Mouse (Mus musculus) neural tube, embryonic 10.5 days (tissue): Measurements from ENCODE around the gene Erich6b.

ENCODE experiments used
- DNase-seq: peaks from one replicate; pipeline ENCODE4 v3.0.0-alpha.2; 2017; ENCODE audit warnings: low spot score; ENCODE audit errors: extremely low spot score

Erich6b gene

GRCm38 (mm10) chr14:75642080-75642479 lies at the start of gene Erich6b:
TSS of gene Erich6b (plus strand) at chr14:75642259.
- no peak for DNase-seq

GRCm38 (mm10) chr14:75592978-75593377 lies 49.1 kb upstream of the Erich6b start, which contains the start of gene Spert:
TSS of gene Spert (minus strand) at chr14:75593116.
- DNase-seq, result no peak

GRCm38 (mm10) chr14:75609176-75609575 lies 32.9 kb upstream of the Erich6b start:
- DNase-seq, result no peak

- no peak for DNase-seq
These were observed 25.7 kb upstream of the Erich6b start for GRCm38 (mm10) chr14:75616375-75616774.

GRCm38 (mm10) chr14:75622984-75623383 lies 19.1 kb upstream of the Erich6b start:
- DNase-seq, result no peak

- DNase-seq, result no peak
These were observed 13.2 kb upstream of the Erich6b start for GRCm38 (mm10) chr14:75628870-75629269.

GRCm38 (mm10) chr14:75635350-75635749 lies 6.7 kb upstream of the Erich6b start:
- DNase-seq, result no peak

- DNase-seq, result no peak
These were observed 6.0 kb upstream of the Erich6b start for GRCm38 (mm10) chr14:75636107-75636506.

- no peak for DNase-seq
These were observed 4.4 kb upstream of the Erich6b start for GRCm38 (mm10) chr14:75637641-75638040.

- DNase-seq, result no peak
These were observed 1.2 kb upstream of the Erich6b start for GRCm38 (mm10) chr14:75640846-75641245.

- DNase-seq, result no peak
These were observed 690 bp upstream of the Erich6b start for GRCm38 (mm10) chr14:75641369-75641768.

GRCm38 (mm10) chr14:75645461-75645860 lies 3.4 kb downstream of the Erich6b start:
- no peak for DNase-seq

GRCm38 (mm10) chr14:75646060-75646459 lies 4.0 kb downstream of the Erich6b start:
- DNase-seq, result no peak

GRCm38 (mm10) chr14:75646968-75647829 lies 5.1 kb downstream of the Erich6b start:
- no peak for DNase-seq

- no peak for DNase-seq
These were observed 18.9 kb downstream of the Erich6b start for GRCm38 (mm10) chr14:75660936-75661335.

- no peak for DNase-seq
These were observed 19.5 kb downstream of the Erich6b start for GRCm38 (mm10) chr14:75661548-75661947.

- DNase-seq, result no peak
These were observed 23.5 kb downstream of the Erich6b start for GRCm38 (mm10) chr14:75665430-75666180.

GRCm38 (mm10) chr14:75669085-75669645 lies 27.1 kb downstream of the Erich6b start:
- no peak for DNase-seq

GRCm38 (mm10) chr14:75676316-75676715 lies 34.3 kb downstream of the Erich6b start:
- DNase-seq, result no peak

GRCm38 (mm10) chr14:75690428-75690827 lies 48.4 kb downstream of the Erich6b start:
- DNase-seq, result no peak

GRCm38 (mm10) chr14:75696096-75696495 lies 54.0 kb downstream of the Erich6b start:
- no peak for DNase-seq

GRCm38 (mm10) chr14:75697928-75698327 lies 55.9 kb downstream of the Erich6b start:
- DNase-seq, result no peak
